Mouse (Mus musculus) liver, postnatal 0 days (tissue): ENCODE results near the gene Nacc1.

Source experiments
- CTCF ChIP-seq: sonication (generic); IDR thresholded peaks from 2 replicates; pipeline ENCODE4 v1.5.1; 2016; ENCODE audit warnings: antibody characterized with exemption, low read depth
- EP300 ChIP-seq: IDR thresholded peaks from 2 replicates; pipeline ENCODE4 v1.6.1; 2016; ENCODE audit warnings: antibody characterized with exemption, low read depth, mild to moderate bottlenecking

DNA sequence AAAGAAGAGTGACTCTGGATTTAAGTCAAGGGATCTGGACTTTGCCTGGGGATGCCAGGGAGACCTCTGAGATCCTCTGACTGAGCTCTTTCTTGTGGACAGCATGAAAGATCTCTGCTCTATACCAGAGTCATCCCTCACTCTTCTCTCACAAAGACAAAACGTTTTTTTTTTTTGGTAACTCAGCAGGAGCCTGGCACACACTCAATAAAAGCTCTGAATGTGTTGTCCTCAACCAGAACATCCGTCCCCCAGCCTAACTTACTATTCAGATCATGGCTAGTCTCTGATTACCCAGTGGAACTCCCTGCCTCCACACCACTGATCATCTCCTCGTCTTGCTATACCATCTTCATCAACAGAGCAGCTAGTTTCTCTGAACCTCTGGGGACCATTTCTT lies 3.1 kb downstream of the Nacc1 start:
- no peak for TF ChIP-seq CTCF
- TF ChIP-seq EP300 = no peak
